Mouse (Mus musculus): ENCODE results near the gene Tk2.
"Not testable (repeated sequence)": the region's sequence is repeated elsewhere in the genome, so short reads cannot be mapped to it uniquely, and the experiment has no call there.

Tk2 gene

DNA sequence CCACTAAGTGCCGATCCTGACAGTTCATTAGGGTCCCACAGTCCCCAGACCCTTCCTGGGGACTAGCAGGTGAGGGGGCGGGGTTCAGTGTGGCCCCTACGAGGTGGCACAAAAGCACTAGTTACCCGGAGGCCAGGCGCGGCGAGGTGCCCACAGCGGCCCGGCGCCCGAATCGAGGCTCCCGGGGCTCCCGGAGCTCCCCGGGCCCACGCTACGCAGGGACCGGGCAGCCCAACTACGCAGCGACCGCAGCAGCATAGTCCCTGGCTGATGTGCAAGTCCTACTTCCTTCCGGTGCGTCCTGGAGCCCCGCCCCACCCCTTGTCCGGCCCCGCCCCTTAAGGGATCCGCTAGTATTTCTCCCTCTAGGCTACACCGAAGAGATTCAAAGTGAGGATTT lies at the start of gene Tk2:
Gene Tk2 (minus strand): TSS at position 283 of the 400 bp plus-strand sequence.
- DNase-seq = peak; percentile 74 to 81

DNA sequence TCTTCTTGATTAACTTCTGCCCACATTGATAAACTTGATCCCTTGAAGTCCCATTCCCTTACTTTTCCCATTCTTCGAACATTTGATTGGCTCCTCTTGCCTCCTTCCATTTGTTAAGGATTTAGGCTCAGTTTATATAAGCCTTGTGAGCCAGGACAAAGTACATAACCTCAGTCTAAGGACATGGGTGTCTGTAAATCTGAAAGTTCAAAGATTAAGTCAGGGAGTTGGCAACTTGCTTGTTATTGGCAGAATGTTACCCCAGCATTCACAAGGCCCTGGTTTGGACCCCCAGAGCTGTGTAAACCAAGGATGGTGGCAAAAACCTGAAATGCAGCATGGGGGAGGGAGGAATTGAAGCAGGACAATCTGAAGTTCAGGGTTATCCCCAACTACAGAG lies 46.0 kb upstream of the Tk2 start:
- DNase-seq = no peak

DNA sequence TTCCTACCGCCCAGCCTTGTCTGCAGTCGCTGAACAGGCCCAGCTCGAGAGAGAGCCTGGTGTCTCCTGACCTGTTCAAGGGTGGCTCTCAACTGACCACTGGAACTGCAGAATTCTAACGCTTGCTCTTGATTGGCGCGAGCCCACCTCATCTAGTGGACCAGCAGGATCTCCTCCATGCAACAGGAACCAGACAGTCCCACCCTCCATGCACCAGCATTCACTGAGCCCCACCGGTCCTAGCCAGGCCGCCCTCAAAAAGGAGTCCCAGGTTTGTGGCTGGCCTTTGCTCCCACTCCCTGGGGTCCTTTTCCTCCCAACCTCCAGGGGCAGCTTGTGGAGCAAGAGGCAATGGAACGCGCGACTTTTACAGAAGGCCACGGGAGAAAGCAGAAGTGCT lies 44.7 kb upstream of the Tk2 start, which contains the start of gene Cmtm2a:
Gene Cmtm2a (minus strand): TSS at position 101 of the 400 bp plus-strand sequence.
- not testable (repeated sequence) for DNase-seq

DNA sequence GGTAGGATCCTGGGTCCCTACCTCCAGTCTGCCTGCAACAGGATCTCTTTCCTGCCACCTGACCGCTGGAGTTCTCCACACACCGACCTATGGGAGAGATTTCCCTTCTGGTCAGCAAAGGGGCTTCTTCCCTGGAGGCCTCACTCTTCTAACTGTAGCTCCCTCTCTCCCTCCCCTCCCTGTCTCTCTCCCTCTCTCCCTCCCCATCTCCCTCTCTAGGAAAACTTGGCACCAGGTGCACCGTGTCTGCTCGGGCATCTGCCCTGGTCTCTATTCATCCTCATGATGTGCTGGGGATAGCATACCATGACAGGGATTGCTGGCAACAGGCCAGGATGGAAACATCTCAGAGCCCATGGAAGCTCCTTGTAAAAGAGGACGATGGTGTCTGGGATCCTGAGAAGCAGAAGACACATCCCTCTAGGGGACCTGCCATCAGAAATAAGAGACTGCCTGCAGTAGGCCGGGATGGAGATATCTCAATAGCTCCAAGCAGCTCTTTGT lies 20.6 kb upstream of the Tk2 start:
- DNase-seq = no peak

DNA sequence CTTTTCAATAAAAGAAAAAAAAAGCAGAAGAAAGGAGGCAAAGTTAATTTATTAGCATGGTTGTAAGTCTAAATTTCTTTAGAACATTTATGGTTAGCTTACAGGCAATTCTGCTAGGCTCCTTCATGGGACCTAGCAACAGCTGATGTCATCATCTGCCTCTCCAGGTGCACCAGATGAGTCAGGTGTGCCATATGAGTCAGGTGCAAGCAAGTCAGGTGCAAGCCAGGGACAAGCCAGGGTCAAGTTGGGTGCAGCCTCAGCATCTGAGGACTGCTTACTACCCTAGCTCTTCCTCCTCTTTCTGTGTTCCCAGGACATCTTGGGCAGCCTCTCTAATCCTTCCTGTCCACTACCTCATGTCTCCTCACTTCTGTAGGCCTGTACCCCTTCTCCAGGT lies 20.0 kb upstream of the Tk2 start:
- DNase-seq = no peak

DNA sequence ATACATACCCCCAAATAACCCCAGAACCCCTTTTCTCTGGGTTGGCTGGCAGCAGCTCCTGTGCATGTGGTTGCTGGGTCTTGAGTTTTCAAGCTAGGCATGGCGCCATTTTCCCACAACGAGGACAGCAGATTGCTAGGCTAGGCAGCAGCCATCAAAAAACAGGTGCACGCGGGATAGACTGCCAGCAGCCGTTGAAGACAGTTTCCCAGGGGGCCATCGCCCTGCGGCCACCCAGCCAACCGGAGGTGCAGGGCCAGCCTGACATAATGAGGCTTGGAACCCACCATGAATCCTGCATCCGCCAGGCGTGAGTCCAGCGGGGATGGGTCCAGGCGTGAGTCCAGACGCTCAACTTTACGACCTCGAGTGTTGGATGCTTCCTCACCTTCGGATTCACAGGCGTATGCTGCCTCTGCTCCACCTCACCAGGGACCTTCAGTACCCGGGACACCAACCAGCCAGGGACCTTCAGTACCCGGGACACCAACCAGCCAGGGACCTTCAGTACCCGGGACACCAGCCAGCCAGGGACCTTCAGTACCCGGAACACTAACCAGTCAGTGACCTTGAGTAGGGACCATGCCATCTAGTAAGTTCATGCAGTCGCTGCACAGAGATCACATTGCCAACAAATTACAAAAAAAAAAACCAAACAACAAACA lies 16.0 kb upstream of the Tk2 start:
- DNase-seq = not testable (repeated sequence)

DNA sequence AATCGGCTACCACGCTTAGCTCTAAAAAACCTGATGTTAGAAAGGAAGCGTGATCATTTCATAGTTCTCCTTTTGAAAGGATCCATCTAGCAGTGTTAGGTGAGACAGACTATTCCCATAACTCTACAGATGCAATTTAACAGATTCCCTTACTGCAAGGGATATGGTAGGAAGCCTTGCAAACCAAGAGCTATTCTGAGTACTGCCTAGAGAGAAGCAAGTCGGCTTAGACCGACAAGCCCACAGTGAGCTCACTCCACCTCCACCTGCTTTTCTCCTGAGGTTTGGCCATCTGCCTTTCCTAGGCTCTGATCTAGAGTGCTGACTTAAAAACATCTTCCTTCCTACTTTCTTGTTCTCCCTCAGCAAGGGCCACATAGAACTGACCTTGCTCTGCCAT lies 13.4 kb upstream of the Tk2 start:
- DNase-seq = not testable (repeated sequence)

DNA sequence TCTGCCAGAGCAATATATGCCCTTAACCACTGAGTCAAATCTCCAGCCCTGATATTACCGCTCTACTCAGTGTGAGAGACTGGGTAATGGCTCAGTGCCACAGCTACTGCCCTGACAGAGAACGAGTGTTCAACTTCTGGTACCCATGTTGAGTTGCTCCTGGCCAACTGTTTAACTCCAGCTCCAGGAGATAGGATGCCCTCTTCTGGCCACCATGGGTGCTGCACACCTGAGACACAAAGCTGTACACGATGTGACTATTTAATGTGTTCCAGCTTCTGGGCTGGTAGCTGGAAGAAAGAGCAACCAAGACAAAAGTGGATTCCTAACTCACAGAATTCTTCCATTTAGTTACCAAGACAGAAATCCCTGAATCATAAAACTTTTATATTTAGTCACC lies 4.7 kb upstream of the Tk2 start:
- peak; percentile 54 for DNase-seq

DNA sequence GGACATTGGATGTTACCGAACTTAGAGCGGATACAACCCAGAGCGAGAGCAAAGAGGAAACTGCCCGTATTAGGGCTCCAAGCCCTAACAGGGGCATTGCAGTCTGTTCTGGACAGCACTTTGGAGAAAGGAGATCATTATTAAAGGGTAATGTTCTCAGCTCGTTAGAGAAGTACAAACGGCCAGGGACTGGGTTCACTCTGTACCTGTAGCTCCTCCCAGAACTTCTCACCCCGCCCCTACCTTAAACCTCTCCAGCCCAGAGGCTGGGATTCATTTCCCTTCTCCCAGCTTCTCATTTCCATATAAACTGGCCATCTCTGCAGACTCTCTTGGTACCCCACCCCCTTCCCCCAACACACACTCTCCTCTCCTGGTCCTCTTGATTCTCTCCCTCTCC lies 3.1 kb upstream of the Tk2 start:
- DNase-seq = no peak

DNA sequence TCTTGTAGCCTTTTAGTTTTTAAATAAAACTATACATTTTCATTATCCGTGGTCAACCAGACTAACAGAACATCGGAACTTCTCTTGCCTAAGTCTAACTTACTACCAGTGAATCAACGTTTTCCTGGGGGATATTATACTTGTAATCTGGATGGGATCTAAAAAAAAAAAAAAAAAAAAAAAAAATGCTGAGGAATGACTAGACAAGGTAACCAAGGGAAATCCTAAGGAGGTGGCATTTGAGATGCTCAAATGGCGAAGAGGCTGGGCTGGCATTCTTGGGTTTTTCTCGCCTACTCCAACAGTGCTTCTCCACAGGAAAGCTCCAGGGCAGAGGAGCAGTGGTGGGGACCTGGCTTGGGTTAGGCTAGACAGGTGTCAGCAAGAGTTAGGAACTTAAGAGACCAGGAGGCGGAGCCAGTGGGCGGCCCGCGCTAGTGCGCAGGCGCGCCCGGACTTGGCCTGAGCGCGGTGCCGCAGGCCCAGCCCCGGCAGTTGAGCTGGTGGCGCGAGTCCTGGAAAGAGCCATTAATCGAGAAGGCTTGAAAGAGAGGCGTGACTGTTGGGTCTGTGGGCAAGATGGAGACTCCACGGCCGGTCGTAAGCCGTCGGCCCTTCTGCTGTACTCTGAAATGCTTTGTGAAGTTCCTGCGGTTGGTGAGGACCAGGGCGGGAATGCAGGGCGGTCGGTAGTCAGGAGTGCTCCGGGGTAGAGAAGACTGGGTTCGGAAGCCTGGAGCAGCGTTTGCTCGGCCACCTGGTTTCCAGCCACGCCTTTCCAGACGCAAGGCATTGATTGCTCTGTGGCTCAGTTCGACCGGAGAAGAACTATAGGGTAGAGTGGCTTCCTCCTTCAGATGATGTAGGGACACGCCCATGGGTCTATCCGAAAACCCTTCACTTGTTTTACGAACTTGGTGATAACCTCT lies 2.3 kb upstream of the Tk2 start, which contains the start of gene Cklf:
Gene Cklf (plus strand): TSS at position 423 of the 929 bp plus-strand sequence.
- DNase-seq = peak; percentile 86

DNA sequence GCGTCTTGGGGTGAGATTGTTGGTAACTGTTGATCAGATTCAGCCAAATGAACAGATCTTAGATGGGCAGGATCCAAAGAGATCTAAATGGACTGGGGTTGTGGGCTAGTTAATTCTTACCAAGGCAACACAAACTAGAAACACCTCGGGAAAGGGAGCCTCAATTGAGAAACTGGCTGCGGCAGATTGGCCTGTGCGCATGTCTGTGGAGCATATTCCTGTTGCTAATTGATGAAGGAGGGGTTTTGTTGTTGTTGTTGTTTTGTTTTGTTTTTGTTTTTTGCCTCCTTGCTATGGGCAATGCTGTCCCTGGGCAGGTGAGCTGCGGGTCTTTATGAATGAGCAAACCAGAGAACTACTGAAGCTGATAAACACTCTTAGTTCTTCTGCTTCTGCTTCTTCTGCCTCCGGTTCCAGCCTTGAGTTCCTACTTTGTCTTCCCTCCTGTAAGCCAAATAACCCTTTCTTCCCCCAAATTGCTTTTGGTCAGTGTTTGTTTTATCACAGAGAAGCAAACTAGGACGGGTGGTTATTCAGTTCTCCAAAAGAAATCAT lies 1.2 kb upstream of the Tk2 start:
- no peak for DNase-seq

DNA sequence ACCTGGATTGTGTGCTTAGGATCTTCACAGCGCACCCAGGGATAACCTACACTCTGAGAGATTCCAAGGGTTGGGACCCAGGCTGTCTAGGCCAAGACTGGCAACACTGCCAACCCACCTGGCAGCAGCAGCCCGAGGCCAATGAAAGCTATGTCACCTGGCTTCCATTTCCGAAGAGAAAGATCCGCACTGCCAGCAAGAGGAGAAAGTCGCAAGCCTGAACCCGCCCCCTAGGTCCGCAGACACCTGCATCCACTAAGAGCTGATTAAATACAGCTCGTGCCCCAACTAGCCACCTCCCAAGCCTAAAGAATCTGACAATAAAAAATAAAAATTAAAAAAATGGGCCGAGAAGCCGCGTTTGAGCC lies 466 bp downstream of the Tk2 start:
- DNase-seq = peak in 1 of 2 experiments; percentile 50

DNA sequence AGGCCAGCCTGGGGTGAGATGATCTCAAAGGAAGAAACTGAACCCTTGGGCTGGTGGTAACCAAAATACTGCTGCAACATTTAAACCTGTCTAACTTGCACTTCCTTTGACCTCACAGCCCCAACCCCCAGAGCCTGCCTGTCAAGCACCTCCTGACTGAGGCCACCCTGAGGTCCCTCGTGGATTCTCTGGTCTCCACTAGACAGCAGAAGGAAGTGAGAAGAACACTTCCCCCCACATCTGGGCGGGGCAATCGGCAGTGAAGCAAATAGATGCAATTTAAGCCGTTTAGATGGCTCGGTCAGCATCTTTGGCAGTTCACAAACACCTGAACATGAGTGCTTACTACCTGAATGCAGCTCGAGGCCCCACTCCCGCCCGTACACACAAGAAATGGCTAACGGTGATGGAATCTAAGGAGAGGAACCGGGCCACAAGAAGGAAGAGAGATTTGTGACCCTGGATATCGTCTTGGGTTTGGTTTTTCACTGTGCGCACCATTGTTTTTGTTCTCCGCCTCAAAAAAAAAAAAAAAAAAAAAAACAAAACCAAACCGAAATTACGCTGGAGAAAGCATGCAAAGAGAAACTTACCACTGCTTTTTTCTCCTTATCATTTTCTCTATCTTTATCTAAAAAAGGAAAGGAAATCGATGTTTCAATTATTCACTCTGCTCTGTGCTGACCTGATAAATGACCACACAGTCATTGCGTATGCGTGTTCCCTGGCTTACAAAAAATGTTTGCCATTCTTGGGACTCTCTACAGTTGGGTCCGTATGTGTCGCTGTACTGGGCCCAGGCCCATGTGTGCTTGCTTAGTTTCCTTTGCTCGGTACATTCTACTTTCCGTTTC lies 1.1 kb downstream of the Tk2 start:
- peak; percentile 42 to 58 for DNase-seq

DNA sequence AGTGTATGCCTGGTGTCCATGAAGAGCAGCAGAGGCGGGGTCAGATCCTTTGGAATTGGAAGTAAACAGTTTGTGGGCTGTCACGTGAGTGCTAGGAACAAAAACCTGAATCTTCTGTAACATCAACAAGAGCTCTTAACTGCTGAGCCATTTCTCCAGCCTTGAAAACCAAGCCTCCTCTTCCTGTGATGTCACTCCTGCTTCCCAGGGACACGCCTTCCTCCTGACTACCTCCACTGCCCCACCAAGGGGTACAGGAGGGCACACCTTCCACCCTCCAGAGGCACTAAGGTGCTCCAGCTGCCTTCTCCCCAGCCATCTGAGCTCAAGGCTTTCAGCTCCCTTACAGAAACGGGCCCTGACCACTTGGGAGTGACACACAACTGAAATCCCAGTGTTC lies 1.7 kb downstream of the Tk2 start:
- DNase-seq = no peak

DNA sequence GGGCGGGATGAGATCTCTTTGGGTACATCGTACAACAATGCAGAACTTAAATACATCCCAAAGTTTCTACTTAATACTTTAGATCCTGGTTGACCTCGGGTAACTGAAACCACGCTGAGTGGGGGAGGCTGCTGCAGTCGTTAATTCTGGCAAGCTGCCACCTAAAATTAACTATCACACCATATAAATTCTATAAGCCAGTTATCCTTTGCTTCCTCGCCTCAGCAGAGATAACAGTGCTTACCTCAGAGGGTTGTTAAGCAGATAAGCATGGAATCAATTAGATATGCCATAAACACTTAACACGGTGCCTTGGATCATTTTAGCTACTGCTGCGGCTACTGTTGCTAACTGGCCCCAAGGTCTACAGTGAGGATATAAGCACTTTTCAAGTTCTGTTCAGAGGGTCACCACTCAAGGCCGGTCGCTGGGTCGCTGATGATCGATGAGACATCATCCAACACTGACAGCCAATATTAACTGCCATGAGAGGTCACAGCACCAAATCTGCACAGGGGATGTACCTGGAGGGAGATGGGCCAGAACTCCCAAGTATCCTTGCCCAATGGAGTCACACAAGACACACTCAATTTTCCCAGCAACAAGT lies 6.2 kb downstream of the Tk2 start:
- DNase-seq = no peak

DNA sequence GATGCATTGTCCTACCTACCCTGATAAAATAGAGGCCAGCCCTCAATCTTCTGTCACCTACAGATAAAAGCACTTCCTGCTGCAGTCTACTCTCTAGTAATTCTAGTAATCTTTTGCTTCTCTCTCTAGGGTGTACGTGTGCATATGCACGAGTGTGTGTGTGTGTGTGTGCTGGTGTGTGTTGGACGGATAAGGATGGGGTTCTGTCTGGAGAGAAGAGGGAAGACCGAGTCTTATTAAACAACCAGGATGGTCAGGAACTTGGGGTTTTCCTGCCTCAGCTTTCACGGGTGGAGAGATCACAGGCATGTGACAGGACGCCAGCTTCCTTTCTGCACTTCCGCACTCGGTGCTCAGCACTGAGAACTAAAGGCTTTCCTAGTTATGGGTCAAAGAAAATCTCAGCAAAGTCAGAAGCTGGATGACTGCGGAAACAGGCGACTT lies 8.9 kb downstream of the Tk2 start:
- peak; percentile 46 to 53 for DNase-seq

DNA sequence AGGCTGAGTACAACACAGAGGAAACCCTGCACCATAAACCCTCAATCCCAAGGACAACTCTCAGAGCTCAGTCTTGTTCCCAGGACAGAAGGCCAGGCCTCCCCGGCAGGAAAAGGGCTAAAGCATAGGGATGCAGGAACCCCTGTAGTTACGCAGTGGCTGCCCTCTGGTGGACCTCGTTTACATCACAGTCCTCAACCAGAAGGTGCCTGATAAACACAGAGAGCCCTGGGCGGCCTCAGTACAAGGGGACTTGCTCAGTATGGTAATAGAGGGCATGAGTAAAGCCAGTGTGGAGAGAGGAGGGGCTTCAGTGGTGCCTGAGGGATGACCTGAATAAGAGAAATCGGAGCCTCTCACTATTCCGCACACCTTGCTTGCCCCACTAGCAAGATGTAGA lies 13.8 kb downstream of the Tk2 start:
- DNase-seq = no peak

DNA sequence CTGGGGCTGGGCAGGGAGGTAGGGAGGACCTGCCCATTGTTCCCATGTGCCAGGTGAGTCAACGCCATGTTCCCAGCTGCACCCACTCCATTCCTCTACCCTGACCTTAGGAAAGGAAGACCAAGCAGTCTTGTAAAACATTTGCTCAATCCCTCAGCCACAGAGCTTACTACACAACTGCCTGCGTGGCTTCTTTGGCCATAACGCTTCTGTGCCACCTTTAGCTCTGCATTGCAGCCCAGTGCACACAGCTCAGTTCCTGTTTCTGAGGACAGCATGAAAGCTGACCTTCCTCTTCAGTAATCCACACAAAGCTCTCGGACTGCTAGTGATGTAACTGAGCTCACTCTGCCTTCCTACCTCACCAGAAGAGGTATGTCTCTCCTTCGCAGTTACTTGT lies 15.4 kb downstream of the Tk2 start:
- no peak for DNase-seq

DNA sequence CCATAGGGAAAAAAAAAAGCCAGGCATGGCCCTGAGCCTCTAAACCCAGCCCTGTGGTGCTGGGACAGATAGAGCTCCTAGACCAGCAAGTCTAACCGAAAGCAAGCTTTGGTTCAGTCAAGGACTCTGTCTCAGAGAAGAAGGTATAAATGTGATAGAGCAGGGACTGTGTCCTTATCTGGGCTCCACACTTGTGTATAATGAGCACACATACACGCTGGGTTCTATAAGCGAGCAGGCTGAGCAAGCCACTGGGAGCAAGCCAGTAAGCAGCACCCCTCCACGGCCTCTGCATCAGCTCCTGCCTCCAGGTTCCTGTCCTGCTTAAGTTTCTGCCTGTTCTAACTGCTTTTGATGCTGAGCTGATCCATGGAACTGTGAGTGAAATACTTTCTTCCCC lies 16.3 kb downstream of the Tk2 start:
- DNase-seq = no peak

DNA sequence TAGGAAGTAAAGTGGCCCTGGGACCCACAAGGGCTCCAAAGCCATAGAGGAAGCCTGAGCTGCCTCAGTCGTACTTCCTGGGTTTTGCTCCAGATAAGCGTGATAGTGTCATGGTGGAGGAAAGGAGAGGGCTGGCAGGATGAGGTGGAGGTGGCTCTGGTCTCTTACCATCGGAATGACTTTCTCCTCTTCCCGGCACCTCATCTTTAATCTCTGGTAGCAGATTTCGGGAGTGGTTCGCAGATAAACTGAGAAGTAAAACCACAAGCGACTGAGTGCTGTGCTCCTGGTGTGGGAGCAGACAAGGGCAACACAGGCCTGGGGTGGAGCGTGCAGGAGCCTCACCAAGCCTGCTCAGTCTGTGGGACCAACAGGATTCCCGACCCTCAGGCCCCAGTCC lies 18.0 kb downstream of the Tk2 start:
- no peak for DNase-seq

DNA sequence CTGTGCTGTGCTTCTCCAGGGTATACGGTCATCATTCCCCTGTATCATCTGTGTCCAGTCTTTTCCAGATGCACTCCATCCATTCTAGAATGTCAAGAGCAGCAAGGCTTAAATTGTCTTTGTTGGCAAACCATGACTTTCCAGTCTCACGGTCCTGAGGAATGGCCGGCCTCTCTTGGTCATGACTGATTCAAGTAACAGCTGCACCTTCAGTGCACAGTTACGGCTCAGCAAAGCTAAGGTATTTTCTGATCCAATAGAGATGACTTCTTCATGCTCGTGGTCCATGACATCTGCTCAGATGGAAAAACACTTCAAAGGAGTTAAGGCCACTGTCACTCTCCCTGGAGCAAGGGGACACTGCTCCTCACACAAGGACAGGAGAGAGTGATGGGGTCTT lies 21.3 kb downstream of the Tk2 start:
- no peak for DNase-seq

DNA sequence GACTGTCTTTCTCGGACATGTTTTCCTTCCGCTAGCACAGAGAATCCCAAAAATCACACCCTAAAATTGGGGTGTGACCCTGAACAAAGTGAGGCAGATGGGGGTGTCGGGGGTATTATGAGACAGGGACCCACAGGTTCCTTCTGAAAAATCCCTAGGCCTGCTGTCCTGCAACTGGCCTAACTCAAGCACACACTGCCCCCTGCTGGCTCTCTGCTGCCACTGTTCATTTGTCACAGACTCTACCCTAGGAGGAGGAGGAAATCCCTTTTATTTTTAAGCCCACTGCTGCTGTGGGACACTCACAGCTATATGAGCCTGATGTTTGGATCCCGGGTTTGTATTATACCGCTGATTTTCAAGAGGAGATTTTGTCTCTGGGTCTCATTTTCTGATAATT lies 28.6 kb downstream of the Tk2 start:
- peak; percentile 64 to 71 for DNase-seq
